Mouse (Mus musculus) CH12.LX (cell line): Measurements from ENCODE around the gene Cabcoco1. TPM values are rescaled to one million over a fixed set of nuclear protein-coding genes. Genes with fewer than 3 reads are reported as not detected.
A peak's percentile ranks its signal among the peaks of the same experiment; 100 is the strongest.

Experiments
- DNase-seq: peaks from one replicate; pipeline ENCODE4 v3.0.0-alpha.2; 2013; ENCODE audit errors: extremely low read depth
- H3K27ac ChIP-seq: 2 replicates; pipeline ENCODE4 v1.5.1; 2012; ENCODE audit warnings: low read depth, mild to moderate bottlenecking, control low read depth, moderate library complexity; ENCODE audit not compliant: insufficient read depth
- H3K27me3 ChIP-seq: replicated peaks from 2 replicates; pipeline ENCODE3; 2012; ENCODE audit warnings: inconsistent platforms
- H3K36me3 ChIP-seq, 2 experiments: replicated peaks in 1 of 2; 2 replicates each; pipeline versions ENCODE3 to v1.6.1; 2012; ENCODE audit warnings: inconsistent platforms in 1 of 2, low read length in 1 of 2, mild to moderate bottlenecking in 1 of 2, mixed read lengths in 1 of 2, moderate library complexity in 1 of 2; ENCODE audit not compliant: control insufficient read depth in 1 of 2, insufficient read depth in 1 of 2
- H3K4me1 ChIP-seq, 2 experiments: 2 replicates each; pipeline ENCODE4 v1.6.1; 2012; ENCODE audit warnings: inconsistent platforms in 1 of 2, moderate library complexity in 1 of 2; ENCODE audit not compliant: insufficient read depth in 2 of 2, control insufficient read depth in 1 of 2
- H3K4me2 ChIP-seq: 2 replicates; pipeline ENCODE4 v1.6.1; 2012; ENCODE audit warnings: low read depth, mild to moderate bottlenecking, control low read depth; ENCODE audit not compliant: poor library complexity, insufficient read depth, severe bottlenecking
- H3K4me3 ChIP-seq, 3 experiments: fragments of 150-350 bp in 1 of 3; sonication (generic) in 1 of 3; replicated peaks in 1 of 3; 2 replicates each; pipeline versions ENCODE3 to v1.5.1; 2011 to 2012; ENCODE audit warnings: low read depth in 2 of 3, low read length in 2 of 3, mild to moderate bottlenecking in 2 of 3, moderate library complexity in 2 of 3, control low read depth in 1 of 3, improper control_type of control experiment in 1 of 3, inconsistent platforms in 1 of 3, mixed read lengths in 1 of 3; ENCODE audit not compliant: poor library complexity in 1 of 3
- H3K79me2 ChIP-seq: replicated peaks from 2 replicates; pipeline ENCODE4 v1.6.1; 2012; ENCODE audit warnings: mild to moderate bottlenecking, moderate library complexity; ENCODE audit not compliant: control insufficient read depth, poor library complexity, insufficient read depth, severe bottlenecking; ENCODE audit errors: extremely low read depth
- H3K9ac ChIP-seq: 2 replicates; pipeline ENCODE4 v1.6.1; 2012; ENCODE audit warnings: low read depth, mild to moderate bottlenecking, control low read depth, moderate library complexity; ENCODE audit not compliant: insufficient read depth
- H3K9me3 ChIP-seq: replicated peaks from 2 replicates; pipeline ENCODE3; 2012; ENCODE audit warnings: low read length, inconsistent platforms, mixed read lengths
- CHD1 ChIP-seq: IDR thresholded peaks from 2 replicates; pipeline ENCODE4 v1.6.1; 2012; ENCODE audit warnings: low read depth, low read length, improper control_type of control experiment, inconsistent platforms
- ELF1 ChIP-seq: IDR thresholded peaks from 2 replicates; pipeline ENCODE4 v1.6.1; 2014; ENCODE audit warnings: low read depth, mild to moderate bottlenecking, inconsistent platforms, low read length, improper control_type of control experiment
- MAFK ChIP-seq: IDR thresholded peaks from 2 replicates; pipeline ENCODE4 v1.6.1; 2011; ENCODE audit warnings: low read length, improper control_type of control experiment; ENCODE audit not compliant: insufficient replicate concordance
- MAX ChIP-seq: IDR thresholded peaks from 2 replicates; pipeline ENCODE4 v1.6.1; 2011; ENCODE audit warnings: low read length, improper control_type of control experiment
- MAZ ChIP-seq: IDR thresholded peaks from 2 replicates; pipeline ENCODE4 v1.6.1; 2012; ENCODE audit warnings: low read depth, mild to moderate bottlenecking, inconsistent platforms, low read length, improper control_type of control experiment, moderate library complexity
- MXI1 ChIP-seq: IDR thresholded peaks from 2 replicates; pipeline ENCODE4 v1.6.1; 2011; ENCODE audit warnings: mild to moderate bottlenecking, low read depth, low read length, improper control_type of control experiment
- MYC ChIP-seq: IDR thresholded peaks from 2 replicates; pipeline ENCODE4 v1.6.1; 2011; ENCODE audit warnings: low read depth, mild to moderate bottlenecking, improper control_type of control experiment, low read length
- NELFE ChIP-seq: IDR thresholded peaks from 2 replicates; pipeline ENCODE4 v1.6.1; 2011; ENCODE audit warnings: low read depth, low read length, improper control_type of control experiment
- NRF1 ChIP-seq: IDR thresholded peaks from 2 replicates; pipeline ENCODE4 v1.6.1; 2014; ENCODE audit warnings: low read depth, mild to moderate bottlenecking, inconsistent platforms, low read length, improper control_type of control experiment, moderate library complexity
- SMC3 ChIP-seq: IDR thresholded peaks from 2 replicates; pipeline ENCODE4 v1.6.1; 2011; ENCODE audit warnings: low read depth, low read length, improper control_type of control experiment
- USF1 ChIP-seq: IDR thresholded peaks from 2 replicates; pipeline ENCODE4 v1.6.1; 2014; ENCODE audit warnings: low read depth, mild to moderate bottlenecking, inconsistent platforms, low read length, improper control_type of control experiment
- USF2 ChIP-seq: conservative IDR thresholded peaks from 2 replicates; pipeline ENCODE4 v1.6.1; 2011; ENCODE audit warnings: low read depth, low read length, improper control_type of control experiment
- ZKSCAN1 ChIP-seq: IDR thresholded peaks from 2 replicates; pipeline ENCODE4 v1.6.1; 2012; ENCODE audit warnings: low read depth, inconsistent platforms, low read length, improper control_type of control experiment, borderline replicate concordance
- ZNF384 ChIP-seq: IDR thresholded peaks from 2 replicates; pipeline ENCODE4 v1.6.1; 2012; ENCODE audit warnings: low read depth, low read length, improper control_type of control experiment, inconsistent platforms
- dilution Hi-C: fragments of 300-500 bp; cut with MboI; formaldehyde crosslinking; loops from 2 replicates; pipeline ENCODE4 v1.14.3; 2020; ENCODE audit warnings: low sequenced_read_pairs; ENCODE audit not compliant: extremely low pct_unique_long_range_greater_than_20kb, extremely low pct_ligation_motif_present
- in situ Hi-C: fragments of 300-500 bp; cut with MboI; formaldehyde crosslinking; loops from 3 replicates; pipeline ENCODE4 v1.14.3; 2019; ENCODE audit warnings: low sequenced_read_pairs, low pct_ligation_motif_present, low pct_unique_long_range_greater_than_20kb, mixed read lengths
- polyA plus RNA-seq: library from polyadenylated mRNA; unstranded; fragments of >175 nt; gene quantifications from 2 replicates; pipeline ENCODE4 v1.2.1, GENCODE M21; 2012; ENCODE audit warnings: low read depth; ENCODE audit not compliant: insufficient read length
- total RNA-seq, 2 experiments: library from RNA; depleted of rRNA; stranded (reverse); fragments of 300-350 nt in 1 of 2; fragments of >200 nt in 1 of 2; gene quantifications; 2 replicates each; pipeline ENCODE4 v1.2.3; 2012 to 2014

Cabcoco1 gene
- total and polyA plus RNA-seq, 3 experiments, result 0.72 to 2.4 (median 0.90) TPM

DNA sequence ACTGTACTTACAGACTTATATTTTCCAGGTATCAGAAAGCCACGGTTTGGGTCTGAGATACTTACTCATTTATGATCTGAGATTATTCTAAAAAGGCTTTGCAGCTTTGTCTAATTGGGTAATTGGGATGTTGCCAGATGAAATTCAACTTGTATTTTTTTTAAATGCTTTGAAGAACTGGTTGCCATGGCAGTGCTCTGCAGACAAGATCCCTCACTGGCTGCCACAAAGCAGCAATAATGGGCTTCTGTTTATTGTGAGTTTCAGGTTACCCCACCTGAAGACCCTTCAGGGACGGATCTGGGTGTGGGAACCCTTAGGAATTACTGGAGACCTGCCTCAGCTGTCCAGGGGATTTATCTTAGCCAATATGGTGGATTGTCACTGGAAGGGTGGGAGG, 145.6 kb downstream of the Cabcoco1 start:
- H3K27me3 ChIP-seq, result no peaks in the 10 kb centered on the region
- DNase-seq, result no peak
- no peak overlapping the region for H3K4me3 ChIP-seq
- H3K79me2 ChIP-seq, result no peaks in the 10 kb centered on the region
- no peak for TF ChIP-seq MAX
- 0 out of 2 replicates have a peak, but pooled peaks have one; percentile 11 for TF ChIP-seq ZNF384
- no peak overlapping the region for H3K27ac ChIP-seq
- H3K9ac ChIP-seq, result no peak overlapping the region
- H3K36me3 ChIP-seq, result no peaks in the 10 kb centered on the region
- in situ Hi-C loops, result no loop called here
- no peak overlapping the region for H3K4me2 ChIP-seq
- H3K9me3 ChIP-seq, result peaks cover 11% of the 10 kb centered on the region
- H3K4me1 ChIP-seq, result peaks cover 5 to 27% of the 10 kb centered on the region in 2 experiments
- dilution Hi-C loops, result no loop called here

DNA sequence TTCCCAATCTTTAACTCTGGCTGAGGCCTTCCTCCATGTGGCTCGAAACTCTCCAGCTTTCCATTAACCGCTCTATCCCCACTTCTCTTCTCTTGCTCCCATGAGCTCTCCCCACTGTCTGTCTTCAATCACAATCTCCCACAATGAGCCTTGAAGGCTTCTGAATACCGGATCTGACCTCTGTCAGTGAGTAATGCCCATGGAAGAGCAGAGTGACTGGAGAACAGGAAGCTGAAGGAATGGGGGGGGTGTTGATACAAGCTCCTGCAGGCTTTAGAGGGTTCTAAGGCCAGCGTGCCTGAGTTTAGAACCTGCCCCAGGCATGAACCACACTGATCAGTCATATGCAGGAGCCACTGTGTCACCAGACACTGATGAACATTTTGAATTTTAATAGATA, 150.1 kb downstream of the Cabcoco1 start:
- Histone ChIP-seq H3K27me3 (no peaks in the 10 kb centered on the region), H3K79me2 (no peaks in the 10 kb centered on the region)
- in situ Hi-C loops, result no loop called here
- TF ChIP-seq MAZ, result no peak
- TF ChIP-seq ELF1, result no peak
- TF ChIP-seq NELFE, result no peak
- TF ChIP-seq NRF1, result no peak
- TF ChIP-seq ZKSCAN1, result no peak
- TF ChIP-seq USF2, result no peak
- no peak for TF ChIP-seq MYC
- TF ChIP-seq CHD1, result no peak
- TF ChIP-seq, all 38 proteins: peak for 0
- Histone ChIP-seq H3K4me1 (peaks cover 13 to 35% of the 10 kb centered on the region in 2 experiments), H3K4me3 (no peak overlapping the region), H3K9ac (no peak overlapping the region), H3K4me2 (no peak overlapping the region), H3K27ac (no peak overlapping the region), H3K36me3 (no peaks in the 10 kb centered on the region), H3K9me3 (no peaks in the 10 kb centered on the region)
- dilution Hi-C loops, result no loop called here
- no peak for DNase-seq

DNA sequence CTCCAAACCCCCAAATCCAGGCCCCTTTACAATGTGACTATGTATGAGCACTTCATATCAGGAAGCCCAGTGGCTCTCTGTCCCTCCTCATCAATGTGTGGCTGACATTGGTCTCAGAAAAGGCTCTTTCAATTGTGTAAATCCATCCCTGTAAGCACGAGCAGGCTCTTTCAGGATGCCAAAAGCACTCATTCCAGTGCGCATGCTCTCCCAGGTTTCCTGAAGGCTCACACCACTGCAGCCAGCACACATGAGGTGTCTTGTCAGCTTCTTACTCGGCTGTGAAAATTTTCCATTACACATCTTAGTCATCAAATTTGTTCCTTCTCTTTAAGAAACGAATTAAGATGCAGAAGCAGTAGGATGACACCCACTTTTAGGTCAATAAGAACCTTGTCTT, 152.9 kb downstream of the Cabcoco1 start:
- H3K79me2 ChIP-seq, result no peaks in the 10 kb centered on the region
- TF ChIP-seq MXI1 (no peak), SMC3 (no peak), ELF1 (no peak), MAFK (0 out of 2 replicates have a peak, but pooled peaks have one; percentile 20), NRF1 (peak; percentile 72), USF1 (no peak)
- TF ChIP-seq, all 38 proteins: peak for 2
- H3K4me1 ChIP-seq, result peaks cover 11 to 19% of the 10 kb centered on the region in 2 experiments
- in situ Hi-C loops, result no loop called here
- no peaks in the 10 kb centered on the region for H3K27me3 ChIP-seq
- no peak overlapping the region for H3K4me3 ChIP-seq
- no peak overlapping the region for H3K27ac ChIP-seq
- no peak overlapping the region for H3K9ac ChIP-seq
- DNase-seq, result no peak
- H3K9me3 ChIP-seq, result no peaks in the 10 kb centered on the region
- dilution Hi-C loops, result no loop called here
- H3K36me3 ChIP-seq, result no peaks in the 10 kb centered on the region
- H3K4me2 ChIP-seq, result no peak overlapping the region
